Mouse (Mus musculus) bone marrow macrophage, adult 2 months (primary cell): ENCODE data around the gene Wdr70.

Experiments used
- CTCF ChIP-seq: IDR thresholded peaks from 2 replicates; pipeline ENCODE4 v1.5.1; 2012; ENCODE audit warnings: low read depth, mild to moderate bottlenecking, low read length, moderate library complexity
- POLR2A ChIP-seq: IDR thresholded peaks from 2 replicates; pipeline ENCODE4 v1.6.1; 2012; ENCODE audit warnings: mild to moderate bottlenecking, low read depth, low read length, borderline replicate concordance

DNA sequence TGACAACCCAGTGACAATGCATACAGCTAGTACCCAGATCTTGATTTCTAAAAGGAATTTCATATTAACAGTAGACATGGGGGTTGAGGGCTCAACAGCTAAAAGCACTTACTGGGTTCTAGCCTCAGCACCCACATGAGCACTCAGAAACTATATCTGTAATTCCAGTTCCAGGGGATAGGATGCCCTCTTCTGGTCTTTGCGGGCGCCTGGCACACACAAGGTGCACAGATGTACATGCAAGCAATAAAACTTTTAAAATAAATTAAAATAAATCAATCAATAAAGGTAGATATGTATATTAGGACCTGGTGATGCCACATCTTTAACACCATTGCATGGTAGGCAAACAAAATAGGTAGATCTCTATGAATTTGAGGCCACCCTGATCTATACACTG, 71.5 kb downstream of the Wdr70 start:
- TF ChIP-seq POLR2A (no peak), CTCF (no peak)
